Mouse (Mus musculus): ENCODE results near the gene Kdm8. TPM values are rescaled to one million over a fixed set of nuclear protein-coding genes. Genes with fewer than 3 reads are reported as not detected.
A peak's percentile ranks its signal among the peaks of the same experiment; 100 is the strongest.

Gene Kdm8
- polyA plus RNA-seq, 3 experiments from 2014 or later, result 2.4 to 7.3 (median 4.5) TPM

GRCm38 (mm10) chr7:125503374-125504092 is 59.1 kb downstream of the Kdm8 start:
- no peak for ATAC-seq

- ATAC-seq, result no peak
Measured at GRCm38 (mm10) chr7:125504618-125505017, 60.1 kb downstream of the Kdm8 start.

- no peak for ATAC-seq
Measured at GRCm38 (mm10) chr7:125505568-125505967, 61.1 kb downstream of the Kdm8 start.

GRCm38 (mm10) chr7:125507279-125507678 is 62.8 kb downstream of the Kdm8 start:
- no peak for ATAC-seq

- ATAC-seq, result peak; percentile 61
Measured at GRCm38 (mm10) chr7:125511432-125511831, 67.0 kb downstream of the Kdm8 start.

- peak; percentile 48 for ATAC-seq
Measured at GRCm38 (mm10) chr7:125511852-125512251, 67.4 kb downstream of the Kdm8 start.

Other genes with a start within 250 kb of the Kdm8 start
- 100 to 1,000 TPM in 1 of 3 experiments, 10 to 100 TPM in 2; 87.0 to 103 (median 99.4) TPM for gene Nsmce1, start 46.9 kb downstream of the Kdm8 start, polyA plus RNA-seq (2017; shearing (Covaris generic))
- gene Il4ra, start 107.4 kb downstream of the Kdm8 start, polyA plus RNA-seq (2017; shearing (Covaris generic)), result 10 to 100 TPM; 37.9 to 62.8 (median 54.6) TPM
- gene Il21r, start 158.8 kb downstream of the Kdm8 start, polyA plus RNA-seq (2017; shearing (Covaris generic)), result 10 to 100 TPM; 68.7 to 92.3 (median 73.8) TPM